Mouse (Mus musculus) urinary bladder, postnatal 14 days (tissue): ENCODE measurements around the gene Mrps27.

Source experiments
- DNase-seq: peaks from one replicate; pipeline ENCODE4 v3.0.0; 2021; ENCODE audit warnings: low spot score

The Mrps27 gene

GRCm38 (mm10) chr13:99387901-99388811 lies 43.6 kb downstream of the Mrps27 start:
- no peak for DNase-seq

DNA sequence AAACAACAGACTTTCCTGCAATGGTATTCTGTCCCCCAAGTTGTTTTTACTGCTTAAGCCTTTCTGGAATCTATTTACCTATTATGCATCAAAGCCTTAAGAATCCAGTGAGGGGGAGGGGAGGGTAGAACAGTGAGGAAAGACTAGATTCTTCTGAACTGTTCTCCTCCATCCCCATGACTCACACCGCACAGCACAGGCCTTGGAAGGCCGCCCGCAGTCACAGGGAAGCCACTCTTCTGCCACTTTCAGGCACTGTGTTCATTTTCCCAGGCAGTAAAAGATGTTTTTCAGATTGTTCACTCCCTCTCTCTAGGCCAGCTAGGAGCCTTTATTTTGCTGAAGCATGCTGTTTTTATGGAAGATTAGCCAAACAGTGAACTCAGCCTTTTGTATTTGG lies 46.8 kb downstream of the Mrps27 start:
- peak; percentile 81 for DNase-seq

GRCm38 (mm10) chr13:99393128-99393527 lies 48.5 kb downstream of the Mrps27 start:
- DNase-seq: no peak

GRCm38 (mm10) chr13:99394694-99395093 lies 50.1 kb downstream of the Mrps27 start:
- no peak for DNase-seq

DNA sequence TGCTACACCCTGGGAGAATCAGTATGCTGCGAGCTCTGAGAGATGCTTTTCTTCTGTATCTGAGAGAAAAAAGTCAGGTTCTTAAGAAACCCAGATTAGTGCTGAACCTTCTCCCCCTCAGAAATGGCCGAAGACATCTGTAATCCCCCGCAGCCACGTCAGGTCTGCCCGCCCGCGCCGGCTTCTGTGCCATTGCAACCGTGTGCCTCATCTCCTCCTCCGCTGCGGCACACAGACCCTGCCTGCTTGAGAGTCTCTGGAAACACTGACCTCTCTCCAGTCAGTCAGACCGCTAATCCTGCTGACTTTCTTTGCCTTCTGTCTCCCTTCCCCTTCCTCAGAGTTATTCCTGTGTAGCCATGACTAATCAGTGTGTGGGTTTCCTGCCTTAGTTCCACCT lies 50.9 kb downstream of the Mrps27 start:
- DNase-seq: no peak

- DNase-seq: no peak
Observed at GRCm38 (mm10) chr13:99397228-99397627, 52.6 kb downstream of the Mrps27 start.

DNA sequence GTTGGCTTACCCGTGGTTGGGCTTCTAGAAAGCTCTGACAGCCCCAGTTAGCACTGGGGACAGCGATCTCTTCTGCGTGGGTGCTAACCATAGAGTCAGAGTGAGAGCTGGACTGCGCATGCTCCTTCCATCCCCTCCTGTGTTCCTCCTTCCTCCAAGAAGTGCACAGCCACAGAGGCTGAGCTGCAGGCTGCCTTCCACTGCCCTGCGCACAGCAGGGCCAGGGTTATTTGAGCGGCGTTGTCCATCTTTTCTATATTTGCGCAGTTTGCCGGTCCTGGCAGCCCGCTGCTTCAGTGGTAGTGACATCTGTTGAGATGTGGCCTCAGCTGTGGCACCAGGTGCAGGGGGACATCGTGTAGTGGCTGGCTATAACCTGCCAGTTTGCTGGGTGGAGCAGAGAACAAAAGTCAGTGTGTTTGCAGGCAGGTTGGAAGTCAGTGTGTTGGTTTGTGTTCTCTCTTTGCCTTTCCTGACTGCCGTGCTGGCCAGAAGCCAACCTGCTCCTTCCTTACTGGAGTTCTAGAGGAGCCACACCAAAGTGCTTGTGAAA lies 53.6 kb downstream of the Mrps27 start:
- peak; percentile 52 for DNase-seq

- no peak for DNase-seq
Observed at GRCm38 (mm10) chr13:99399373-99399772, 54.8 kb downstream of the Mrps27 start.

GRCm38 (mm10) chr13:99409216-99409615 lies 64.6 kb downstream of the Mrps27 start:
- no peak for DNase-seq

DNA sequence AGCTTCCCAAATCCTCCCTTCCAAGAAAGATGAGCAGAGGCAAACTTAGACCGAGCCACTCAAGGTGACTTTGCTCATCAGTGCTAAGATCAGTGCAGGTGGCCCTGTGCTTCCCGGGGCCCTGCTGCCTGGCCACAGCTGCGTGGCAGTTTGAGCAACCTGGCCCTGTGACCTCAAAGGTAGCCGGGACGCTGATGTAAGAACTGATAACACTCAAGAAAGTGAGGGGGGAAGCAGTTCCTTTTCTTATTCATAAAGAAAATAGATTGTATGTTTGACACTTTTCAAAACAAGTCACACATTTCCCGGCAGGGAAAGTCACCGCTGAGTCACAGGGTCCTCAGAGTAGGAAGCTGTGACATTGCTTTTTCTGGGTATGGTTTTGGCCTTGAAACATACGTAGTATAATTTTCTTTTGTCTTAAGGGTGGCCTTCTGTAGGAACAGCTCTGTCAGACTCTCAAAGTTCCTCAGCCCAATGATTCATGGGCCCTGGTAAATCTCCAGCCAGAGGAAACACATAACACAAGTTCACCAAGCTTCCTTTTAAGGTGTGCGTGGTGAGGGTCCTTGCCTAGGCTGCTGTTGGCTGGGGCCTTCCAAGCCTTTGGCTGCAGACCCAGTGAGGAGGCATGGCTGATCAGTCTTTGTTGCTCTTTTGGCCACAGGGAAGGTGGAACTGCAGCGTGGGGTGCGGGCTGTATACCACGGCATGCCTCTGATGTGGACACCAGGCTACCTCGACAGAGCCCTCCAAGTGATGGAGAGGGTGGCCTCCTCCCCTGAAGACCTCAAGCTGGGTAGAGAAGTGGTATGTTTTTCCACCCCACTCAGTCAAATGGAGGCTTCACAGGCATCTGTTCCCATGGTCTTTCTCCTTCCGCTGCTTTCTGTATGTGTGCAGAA lies 66.3 kb downstream of the Mrps27 start:
- no peak for DNase-seq

DNA sequence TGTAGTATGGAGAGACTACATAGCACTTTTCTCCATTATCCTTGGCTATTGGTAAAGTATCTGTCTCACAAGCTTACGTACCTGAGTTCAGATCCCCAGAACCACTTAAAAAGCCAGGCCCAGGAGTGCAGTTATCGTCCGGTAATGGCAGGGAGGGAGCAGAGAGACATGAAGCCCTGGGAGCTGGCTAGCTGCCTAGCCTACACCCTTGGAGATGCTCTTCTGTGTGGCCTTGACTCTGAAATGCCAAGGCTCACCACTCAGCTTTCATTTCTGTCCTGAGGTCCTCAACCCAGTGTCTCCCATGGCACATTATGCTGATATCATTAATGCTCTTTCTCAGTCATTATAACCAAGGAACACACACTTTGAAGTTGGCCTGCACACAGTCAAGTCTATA lies 67.2 kb downstream of the Mrps27 start:
- DNase-seq: no peak

DNA sequence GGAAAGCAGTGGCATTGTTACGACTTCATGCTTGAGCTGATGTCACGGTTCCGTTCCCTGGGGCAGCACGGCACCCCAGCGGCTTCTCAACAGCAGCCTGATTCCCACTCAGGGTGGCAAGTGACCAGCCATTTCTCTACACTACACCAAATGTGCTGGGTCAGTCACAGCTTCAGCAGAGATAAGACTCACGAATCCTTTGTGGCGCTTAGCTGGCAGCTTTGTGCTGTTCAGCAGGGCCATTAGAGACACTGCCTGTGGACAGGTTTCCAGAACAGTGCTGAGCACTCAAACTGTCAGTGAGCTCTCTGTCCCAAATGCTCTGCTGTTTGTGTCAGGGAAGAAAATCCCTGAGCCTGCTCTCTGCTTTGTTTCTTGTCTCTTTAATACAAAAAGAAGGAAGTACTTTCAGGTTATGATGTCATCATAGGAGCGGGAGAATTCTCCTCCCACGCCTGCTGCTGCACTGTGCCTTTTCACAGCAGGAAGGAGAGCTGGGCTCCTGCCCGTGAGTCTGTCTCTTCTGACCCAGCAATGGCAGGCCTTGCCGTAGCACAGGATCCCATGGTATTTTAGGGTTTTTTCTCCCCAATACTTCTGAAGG lies 68.0 kb downstream of the Mrps27 start:
- DNase-seq: peak; percentile 44

DNA sequence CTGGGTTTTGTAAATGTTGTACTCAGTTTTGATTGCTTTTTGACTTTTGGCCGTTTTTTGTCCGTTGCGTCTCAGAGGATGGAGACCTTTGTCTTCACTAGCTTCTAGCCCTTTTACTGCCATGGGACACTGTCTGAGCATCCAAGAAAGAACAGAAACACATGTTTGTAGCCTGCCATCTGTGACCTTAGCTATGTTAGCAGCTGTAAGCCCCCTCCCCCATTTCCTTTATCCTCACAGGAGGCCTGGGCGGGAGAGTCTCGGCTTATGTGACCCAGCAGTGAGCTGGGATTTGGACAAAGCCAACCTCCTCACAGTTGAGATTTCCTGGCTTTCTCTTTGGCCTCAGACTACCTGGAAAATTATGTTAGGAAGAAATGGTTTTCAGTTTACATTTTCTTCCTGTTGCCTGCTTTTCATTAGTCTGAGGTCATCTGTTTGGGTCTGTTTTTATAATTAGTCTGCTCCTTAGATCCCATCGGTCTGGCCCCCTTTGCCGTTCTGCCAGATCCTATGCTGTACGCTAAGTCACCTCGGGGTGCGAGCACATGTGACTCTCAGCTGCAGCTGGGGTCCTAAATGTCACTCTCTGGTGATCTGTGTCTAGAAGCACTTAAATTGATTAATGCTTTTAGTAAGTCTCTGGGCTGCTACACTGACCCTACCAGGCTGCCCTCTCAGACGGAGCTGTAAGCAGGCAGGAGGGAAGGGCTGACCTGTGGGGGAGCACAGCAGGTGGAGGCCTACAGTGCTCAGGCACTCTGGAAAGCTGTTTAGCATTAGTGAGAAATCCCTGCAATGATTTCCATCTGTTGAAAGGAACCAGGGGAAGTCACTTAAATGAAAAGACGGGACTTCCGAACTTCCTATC lies 69.1 kb downstream of the Mrps27 start:
- DNase-seq: no peak

- DNase-seq: no peak
Observed at GRCm38 (mm10) chr13:99414352-99414742, 69.8 kb downstream of the Mrps27 start.

GRCm38 (mm10) chr13:99416601-99417000 lies 72.0 kb downstream of the Mrps27 start:
- no peak for DNase-seq

GRCm38 (mm10) chr13:99423581-99423980 lies 79.0 kb downstream of the Mrps27 start:
- DNase-seq: no peak

GRCm38 (mm10) chr13:99433068-99434008 lies 88.8 kb downstream of the Mrps27 start:
- DNase-seq: no peak

- no peak for DNase-seq
Observed at GRCm38 (mm10) chr13:99434494-99434893, 89.9 kb downstream of the Mrps27 start.

GRCm38 (mm10) chr13:99437051-99437450 lies 92.5 kb downstream of the Mrps27 start:
- no peak for DNase-seq

DNA sequence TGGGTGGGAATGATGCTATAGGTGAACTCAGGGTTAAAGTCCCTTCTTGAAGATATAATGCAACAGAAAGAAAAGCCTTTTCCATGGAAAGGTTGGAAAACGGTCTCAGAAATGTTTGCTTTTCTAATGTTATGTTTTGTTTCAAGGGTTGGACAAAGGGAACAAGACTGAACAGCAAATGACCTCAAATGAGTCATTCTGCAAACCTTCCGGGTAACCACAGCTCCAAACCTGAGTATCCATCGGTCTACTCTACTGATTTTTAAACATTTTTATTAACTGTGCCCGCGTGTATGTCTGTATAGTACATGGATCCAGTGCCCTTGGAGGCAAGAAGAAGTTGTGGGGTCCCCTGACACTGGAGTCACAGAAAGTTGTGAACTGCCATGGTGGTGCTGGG lies 94.8 kb downstream of the Mrps27 start:
- DNase-seq: no peak
